Mouse (Mus musculus) retina, postnatal 1 day (tissue): Measurements from ENCODE around the gene Rhov.

Experiments
- DNase-seq: peaks from one replicate; pipeline ENCODE4 v3.0.0-alpha.2; 2012

The Rhov gene

GRCm38 (mm10) chr2:119237210-119237870 is 33.7 kb downstream of the Rhov start, which contains the start of gene Spint1:
Gene Spint1 (plus strand): TSS chr2:119237362.
- no peak for DNase-seq

- no peak for DNase-seq
These were observed 34.3 kb downstream of the Rhov start for GRCm38 (mm10) chr2:119236682-119237209.

- DNase-seq = no peak
These were observed 41.0 kb downstream of the Rhov start, which contains the start of gene Ppp1r14d for GRCm38 (mm10) chr2:119229775-119230704. Gene Ppp1r14d (minus strand): TSS chr2:119229906.
